Mouse (Mus musculus) limb, embryonic 12.5 days (tissue): ENCODE measurements around the gene Galnt17. TPM values are rescaled to one million over a fixed set of nuclear protein-coding genes. Genes with fewer than 3 reads are reported as not detected.

ENCODE experiments used
- ATAC-seq: fragments of 200-750 bp; cut with Nextera tagmentation; 2 replicates; pipeline ENCODE4 v1.8.0; 2017; ENCODE audit warnings: low read depth, moderate TSS enrichment; ENCODE audit not compliant: insufficient number of reproducible peaks, insufficient read depth, low FRiP score, low TSS enrichment
- H3K27ac ChIP-seq: fragments of 300-500 bp; sonication (generic); 2 replicates; pipeline ENCODE4 v1.5.1; 2016; ENCODE audit warnings: mild to moderate bottlenecking, moderate library complexity
- H3K27me3 ChIP-seq: fragments of 300-500 bp; sonication (generic); 2 replicates; pipeline ENCODE4 v1.6.1; 2016; ENCODE audit warnings: mild to moderate bottlenecking, moderate library complexity
- H3K36me3 ChIP-seq: fragments of 300-500 bp; sonication (generic); 2 replicates; pipeline ENCODE4 v1.6.1; 2016; ENCODE audit warnings: mild to moderate bottlenecking, moderate library complexity
- H3K4me1 ChIP-seq: fragments of 300-500 bp; sonication (generic); replicated peaks from 2 replicates; pipeline ENCODE4 v1.6.1; 2016
- H3K4me2 ChIP-seq: fragments of 300-500 bp; sonication (generic); 2 replicates; pipeline ENCODE4 v1.6.1; 2016; ENCODE audit warnings: mild to moderate bottlenecking, moderate library complexity
- H3K4me3 ChIP-seq: fragments of 300-500 bp; sonication (generic); replicated peaks from 2 replicates; pipeline ENCODE4 v1.5.1; 2016; ENCODE audit warnings: mild to moderate bottlenecking
- H3K9ac ChIP-seq: fragments of 300-500 bp; sonication (generic); replicated peaks from 2 replicates; pipeline ENCODE4 v1.6.1; 2016; ENCODE audit warnings: mild to moderate bottlenecking, moderate library complexity
- H3K9me3 ChIP-seq: fragments of 300-500 bp; sonication (generic); 2 replicates; pipeline ENCODE4 v1.6.1; 2016; ENCODE audit warnings: mild to moderate bottlenecking, moderate library complexity
- WGBS: fragments of 180-500 bp; shearing (Covaris S2); methylation state at CpG from one replicate; pipeline ENCODE4 v1.1.7; 2016; 5-methylcytosine and 5-hydroxymethylcytosine counted together
- polyA plus RNA-seq: library from polyadenylated mRNA; unstranded; fragments of >200 nt; fragmentation: Nextera tagmentation; extraction: Ambion mirVana; gene quantifications from 2 replicates; pipeline ENCODE4 v1.2.1, GENCODE M21; 2016

Galnt17 gene
- polyA plus RNA-seq, 1 experiment from 2014 or later = 2.6 TPM

GRCm38 (mm10) chr5:131184566-131184965 is 123.7 kb downstream of the Galnt17 start:
- Histone ChIP-seq H3K36me3 (no peaks in the 10 kb centered on the region), H3K27me3 (no peaks in the 10 kb centered on the region), H3K9me3 (no peaks in the 10 kb centered on the region), H3K4me3 (no peak overlapping the region), H3K4me2 (no peak overlapping the region), H3K27ac (no peak overlapping the region), H3K4me1 (no peaks in the 10 kb centered on the region), H3K9ac (no peak overlapping the region)
- ATAC-seq = no peak

DNA sequence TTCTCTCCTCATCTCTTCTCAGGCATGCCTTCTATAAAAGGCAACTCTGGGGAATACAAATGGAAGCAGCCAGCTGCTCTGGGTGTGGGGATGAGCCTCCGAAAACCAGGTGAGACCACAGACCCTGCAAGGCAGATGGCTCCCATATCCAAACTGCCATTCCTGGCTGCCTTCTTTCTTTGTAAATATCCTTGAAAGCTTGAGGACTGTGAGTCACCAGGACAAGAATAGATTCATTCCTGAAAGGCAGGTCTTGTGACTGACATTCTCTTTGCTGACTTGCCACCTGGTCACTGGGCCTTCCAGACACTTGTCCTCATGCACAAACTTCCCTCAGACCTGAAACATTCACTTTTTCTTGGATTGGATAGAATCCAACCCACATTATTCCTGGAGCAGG is 127.1 kb downstream of the Galnt17 start:
- no peak overlapping the region for H3K9ac ChIP-seq
- H3K27ac ChIP-seq = no peak overlapping the region
- H3K27me3 ChIP-seq = no peaks in the 10 kb centered on the region
- no peak overlapping the region for H3K4me2 ChIP-seq
- H3K4me1 ChIP-seq = no peaks in the 10 kb centered on the region
- H3K4me3 ChIP-seq = no peak overlapping the region
- H3K9me3 ChIP-seq = no peaks in the 10 kb centered on the region
- no peaks in the 10 kb centered on the region for H3K36me3 ChIP-seq
- 85% methylated on average over 1 of the region's 1 CpGs for WGBS
- ATAC-seq = no peak

- no peak overlapping the region for H3K4me2 ChIP-seq
- no peaks in the 10 kb centered on the region for H3K27me3 ChIP-seq
- H3K9ac ChIP-seq = no peak overlapping the region
- H3K4me3 ChIP-seq = no peak overlapping the region
- no peaks in the 10 kb centered on the region for H3K9me3 ChIP-seq
- no peak overlapping the region for H3K27ac ChIP-seq
- no peaks in the 10 kb centered on the region for H3K4me1 ChIP-seq
- no peak for ATAC-seq
- 92% methylated on average over 1 of the region's 1 CpGs for WGBS
- no peaks in the 10 kb centered on the region for H3K36me3 ChIP-seq
Measured at GRCm38 (mm10) chr5:131180756-131181155, 127.5 kb downstream of the Galnt17 start.

DNA sequence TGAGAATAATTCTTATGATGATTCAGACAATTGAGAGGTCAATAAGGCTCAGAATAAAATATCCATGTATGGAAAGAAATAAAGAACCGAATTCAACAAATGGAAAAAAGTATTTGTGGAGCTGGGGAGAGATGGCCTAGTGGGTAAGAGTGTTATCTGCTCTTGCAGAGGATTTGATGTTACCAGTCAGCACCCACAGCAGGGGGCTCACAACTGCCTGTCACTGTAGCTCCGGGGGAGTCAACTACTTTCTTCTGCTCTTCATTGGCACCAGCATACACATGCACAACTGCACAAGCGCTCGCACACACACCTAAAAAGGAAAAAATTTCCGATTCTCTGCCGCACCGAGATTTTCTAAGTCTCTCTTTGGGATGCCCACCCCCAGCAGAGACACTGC is 130.4 kb downstream of the Galnt17 start:
- WGBS = 62% methylated on average over 7 of the region's 7 CpGs
- Histone ChIP-seq H3K27me3 (no peaks in the 10 kb centered on the region), H3K27ac (no peak overlapping the region), H3K36me3 (no peaks in the 10 kb centered on the region), H3K4me3 (no peak overlapping the region), H3K4me2 (no peak overlapping the region), H3K4me1 (no peaks in the 10 kb centered on the region), H3K9me3 (no peaks in the 10 kb centered on the region), H3K9ac (no peak overlapping the region)
- no peak for ATAC-seq

DNA sequence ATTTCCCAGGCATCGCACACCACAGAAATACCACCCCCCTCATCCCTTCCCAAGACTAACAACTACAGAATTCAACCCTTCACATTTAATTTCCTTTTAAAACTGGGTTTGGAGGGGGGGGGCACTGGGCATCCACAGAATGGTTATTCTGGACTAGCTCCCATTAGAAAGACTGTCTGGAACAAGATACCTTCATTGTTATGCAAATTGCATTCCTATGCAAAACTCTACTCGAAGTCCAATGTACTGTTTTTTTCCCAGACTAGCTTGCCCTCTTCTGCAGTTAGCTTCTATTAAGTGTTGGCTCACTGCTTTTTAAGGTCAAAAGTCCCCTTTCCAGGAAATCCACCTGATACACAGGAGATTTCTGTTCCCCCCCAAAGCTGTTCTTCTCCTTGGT is 131.1 kb downstream of the Galnt17 start:
- H3K4me3 ChIP-seq = no peak overlapping the region
- no peaks in the 10 kb centered on the region for H3K9me3 ChIP-seq
- H3K36me3 ChIP-seq = no peaks in the 10 kb centered on the region
- no peak for ATAC-seq
- no peaks in the 10 kb centered on the region for H3K27me3 ChIP-seq
- 64% methylated on average over 2 of the region's 2 CpGs for WGBS
- H3K27ac ChIP-seq = no peak overlapping the region
- no peaks in the 10 kb centered on the region for H3K4me1 ChIP-seq
- H3K4me2 ChIP-seq = no peak overlapping the region
- no peak overlapping the region for H3K9ac ChIP-seq

DNA sequence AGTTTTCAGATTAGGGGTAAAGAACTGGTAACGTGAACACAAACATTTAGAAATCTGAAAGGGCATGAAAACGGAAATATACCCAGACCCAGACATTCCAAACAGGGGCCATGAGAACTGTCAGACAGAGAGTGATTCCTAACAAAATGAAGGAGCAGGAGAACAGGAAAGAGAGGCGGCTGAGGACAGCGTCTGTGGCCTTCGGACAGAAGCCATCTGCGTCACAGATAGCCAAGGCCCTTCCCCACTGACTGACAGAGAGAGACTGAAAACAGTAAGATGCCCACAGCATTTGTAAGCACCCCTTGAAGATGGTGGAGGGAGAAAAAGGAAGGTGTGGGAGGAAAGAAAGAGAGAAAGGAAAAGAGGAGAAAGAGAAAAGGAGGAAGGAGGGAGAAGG is 139.1 kb downstream of the Galnt17 start:
- Histone ChIP-seq H3K4me3 (no peak overlapping the region), H3K9me3 (peaks cover 3% of the 10 kb centered on the region; the same call in 1 of the 2 replicates), H3K4me2 (no peak overlapping the region), H3K4me1 (peaks cover 5% of the 10 kb centered on the region; the same call in 1 of the 2 replicates), H3K27me3 (no peaks in the 10 kb centered on the region), H3K27ac (no peak overlapping the region), H3K36me3 (no peaks in the 10 kb centered on the region), H3K9ac (no peak overlapping the region)
- WGBS = 82% methylated on average over 6 of the region's 6 CpGs
- ATAC-seq = no peak

GRCm38 (mm10) chr5:131167366-131167765 is 140.9 kb downstream of the Galnt17 start:
- ATAC-seq = no peak
- H3K27me3 ChIP-seq = no peaks in the 10 kb centered on the region
- H3K9me3 ChIP-seq = peaks cover 3% of the 10 kb centered on the region; the same call in 1 of the 2 replicates
- no peaks in the 10 kb centered on the region for H3K36me3 ChIP-seq
- H3K27ac ChIP-seq = no peak overlapping the region
- no peak overlapping the region for H3K4me3 ChIP-seq
- H3K9ac ChIP-seq = no peak overlapping the region
- 77% methylated on average over 5 of the region's 5 CpGs for WGBS
- H3K4me2 ChIP-seq = no peak overlapping the region
- H3K4me1 ChIP-seq = peaks cover 5% of the 10 kb centered on the region; the same call in 1 of the 2 replicates

DNA sequence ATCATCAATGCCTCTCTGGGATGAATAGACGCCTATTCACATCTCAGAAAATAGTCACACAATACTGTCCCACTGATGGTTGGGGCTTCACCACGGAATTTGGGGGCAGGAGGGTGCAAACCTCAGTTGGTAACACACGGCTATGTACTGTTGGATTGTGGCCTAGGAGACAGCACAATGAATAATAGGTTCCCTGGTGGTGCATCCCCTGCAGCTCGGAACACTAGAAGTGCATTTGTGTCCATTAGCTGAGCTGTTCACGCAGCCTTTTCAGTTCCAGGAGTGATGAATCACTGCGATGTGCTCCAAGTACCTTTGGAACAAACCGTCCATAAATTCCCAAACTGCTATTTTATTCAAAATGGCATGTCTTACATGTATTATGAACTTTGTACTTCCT is 142.6 kb downstream of the Galnt17 start:
- H3K27ac ChIP-seq = no peak overlapping the region
- H3K36me3 ChIP-seq = no peaks in the 10 kb centered on the region
- H3K27me3 ChIP-seq = no peaks in the 10 kb centered on the region
- WGBS = 90% methylated on average over 7 of the region's 7 CpGs
- H3K4me3 ChIP-seq = no peak overlapping the region
- peaks cover 5% of the 10 kb centered on the region; the same call in 1 of the 2 replicates for H3K4me1 ChIP-seq
- peaks cover 3% of the 10 kb centered on the region; the same call in 1 of the 2 replicates for H3K9me3 ChIP-seq
- no peak overlapping the region for H3K4me2 ChIP-seq
- no peak overlapping the region for H3K9ac ChIP-seq
- ATAC-seq = no peak

DNA sequence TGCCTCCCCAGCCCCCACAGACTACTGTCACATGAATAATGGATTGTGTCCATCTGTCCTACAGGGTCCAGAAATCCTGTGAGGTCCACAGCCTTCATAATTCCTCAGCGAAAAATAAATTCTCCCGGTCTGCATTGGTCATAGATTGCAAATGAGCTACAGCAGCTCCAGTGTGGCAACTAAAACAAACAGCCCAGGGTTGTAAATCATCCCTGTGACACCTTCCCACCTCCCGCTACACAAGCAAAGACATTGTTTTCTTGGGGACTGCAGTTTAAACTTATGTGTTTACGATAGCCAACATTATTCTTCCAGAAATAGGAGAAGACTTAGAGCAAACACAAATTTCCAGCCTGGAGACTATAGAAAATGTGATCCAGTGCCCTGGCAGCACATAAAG is 150.4 kb downstream of the Galnt17 start:
- H3K4me1 ChIP-seq = no peaks in the 10 kb centered on the region
- H3K27me3 ChIP-seq = no peaks in the 10 kb centered on the region
- no peak for ATAC-seq
- no peak overlapping the region for H3K27ac ChIP-seq
- H3K9ac ChIP-seq = no peak overlapping the region
- WGBS = 47% methylated on average over 4 of the region's 4 CpGs
- H3K9me3 ChIP-seq = no peaks in the 10 kb centered on the region
- no peaks in the 10 kb centered on the region for H3K36me3 ChIP-seq
- H3K4me2 ChIP-seq = no peak overlapping the region
- H3K4me3 ChIP-seq = no peak overlapping the region

GRCm38 (mm10) chr5:131156323-131156722 is 152.0 kb downstream of the Galnt17 start:
- no peaks in the 10 kb centered on the region for H3K9me3 ChIP-seq
- 71% methylated on average over 3 of the region's 3 CpGs for WGBS
- H3K4me2 ChIP-seq = no peak overlapping the region
- no peak overlapping the region for H3K4me3 ChIP-seq
- H3K27ac ChIP-seq = no peak overlapping the region
- H3K36me3 ChIP-seq = no peaks in the 10 kb centered on the region
- no peaks in the 10 kb centered on the region for H3K4me1 ChIP-seq
- no peaks in the 10 kb centered on the region for H3K27me3 ChIP-seq
- no peak overlapping the region for H3K9ac ChIP-seq
- no peak for ATAC-seq

GRCm38 (mm10) chr5:131142606-131143005 is 165.7 kb downstream of the Galnt17 start:
- H3K9ac ChIP-seq = no peak overlapping the region
- H3K4me2 ChIP-seq = no peak overlapping the region
- H3K9me3 ChIP-seq = no peaks in the 10 kb centered on the region
- WGBS = 35% methylated on average over 4 of the region's 4 CpGs
- H3K4me3 ChIP-seq = no peak overlapping the region
- H3K27me3 ChIP-seq = no peaks in the 10 kb centered on the region
- H3K36me3 ChIP-seq = no peaks in the 10 kb centered on the region
- ATAC-seq = no peak
- H3K4me1 ChIP-seq = no peaks in the 10 kb centered on the region
- H3K27ac ChIP-seq = no peak overlapping the region

GRCm38 (mm10) chr5:131134809-131135208 is 173.5 kb downstream of the Galnt17 start:
- no peak for ATAC-seq
- no peak overlapping the region for H3K4me3 ChIP-seq

More at GRCm38 (mm10) chr5:131134809-131135208, 173.5 kb downstream of the Galnt17 start:
- H3K9ac ChIP-seq = no peak overlapping the region
- H3K4me1 ChIP-seq = no peaks in the 10 kb centered on the region
- H3K27me3 ChIP-seq = no peaks in the 10 kb centered on the region
- no peak overlapping the region for H3K4me2 ChIP-seq
- H3K27ac ChIP-seq = no peak overlapping the region
- H3K9me3 ChIP-seq = no peaks in the 10 kb centered on the region
- H3K36me3 ChIP-seq = no peaks in the 10 kb centered on the region
